Mouse (Mus musculus) midbrain, embryonic 16.5 days (tissue): ENCODE results near the gene Rbm43. TPM values are rescaled to one million over a fixed set of nuclear protein-coding genes. Genes with fewer than 3 reads are reported as not detected.

Experiments
- ATAC-seq: fragments of 200-750 bp; cut with Nextera tagmentation; 2 replicates; pipeline ENCODE4 v1.8.0; 2017; ENCODE audit warnings: moderate TSS enrichment
- H3K27ac ChIP-seq: fragments of 300-500 bp; sonication (generic); 2 replicates; pipeline ENCODE4 v1.5.1; 2014; ENCODE audit warnings: mild to moderate bottlenecking, low read length, mixed read lengths
- H3K27me3 ChIP-seq: fragments of 300-500 bp; sonication (generic); 2 replicates; pipeline ENCODE4 v1.6.1; 2014; ENCODE audit warnings: low read depth, low read length, mixed read lengths; ENCODE audit not compliant: control insufficient read depth, insufficient read depth
- H3K36me3 ChIP-seq: fragments of 300-500 bp; sonication (generic); 2 replicates; pipeline ENCODE4 v1.6.1; 2014; ENCODE audit warnings: mild to moderate bottlenecking, low read length, moderate library complexity, mixed read lengths; ENCODE audit not compliant: control insufficient read depth, insufficient read depth
- H3K4me1 ChIP-seq: fragments of 300-500 bp; sonication (generic); 2 replicates; pipeline ENCODE4 v1.6.1; 2014; ENCODE audit warnings: mild to moderate bottlenecking, low read length, mixed read lengths; ENCODE audit not compliant: control insufficient read depth, insufficient read depth
- H3K4me2 ChIP-seq: fragments of 300-500 bp; sonication (generic); 2 replicates; pipeline ENCODE4 v1.6.1; 2014; ENCODE audit warnings: mild to moderate bottlenecking, low read length, mixed read lengths
- H3K4me3 ChIP-seq: fragments of 300-500 bp; sonication (generic); 2 replicates; pipeline ENCODE4 v1.5.1; 2014; ENCODE audit warnings: low read depth, mild to moderate bottlenecking, low read length, moderate library complexity, mixed read lengths
- H3K9ac ChIP-seq: fragments of 300-500 bp; sonication (generic); 2 replicates; pipeline ENCODE4 v1.6.1; 2014; ENCODE audit warnings: low read depth, low read length, mixed read lengths
- H3K9me3 ChIP-seq: fragments of 300-500 bp; sonication (generic); replicated peaks from 2 replicates; pipeline ENCODE4 v1.6.1; 2014; ENCODE audit warnings: mild to moderate bottlenecking, low read length, mixed read lengths; ENCODE audit not compliant: control insufficient read depth, poor library complexity, severe bottlenecking
- WGBS: fragments of 180-500 bp; shearing (Covaris S2); extraction: QIAGEN DNeasy Blood & Tissue Kit; methylation state at CpG from one replicate; pipeline ENCODE4 v1.1.7; 2014; 5-methylcytosine and 5-hydroxymethylcytosine counted together
- polyA plus RNA-seq: library from polyadenylated mRNA; unstranded; fragments of >200 nt; fragmentation: Nextera tagmentation; extraction: Ambion mirVana; gene quantifications from 2 replicates; pipeline ENCODE4 v1.2.1, GENCODE M21; 2015

The Rbm43 gene
- polyA plus RNA-seq, 1 experiment from 2014 or later = 9.4 TPM

DNA sequence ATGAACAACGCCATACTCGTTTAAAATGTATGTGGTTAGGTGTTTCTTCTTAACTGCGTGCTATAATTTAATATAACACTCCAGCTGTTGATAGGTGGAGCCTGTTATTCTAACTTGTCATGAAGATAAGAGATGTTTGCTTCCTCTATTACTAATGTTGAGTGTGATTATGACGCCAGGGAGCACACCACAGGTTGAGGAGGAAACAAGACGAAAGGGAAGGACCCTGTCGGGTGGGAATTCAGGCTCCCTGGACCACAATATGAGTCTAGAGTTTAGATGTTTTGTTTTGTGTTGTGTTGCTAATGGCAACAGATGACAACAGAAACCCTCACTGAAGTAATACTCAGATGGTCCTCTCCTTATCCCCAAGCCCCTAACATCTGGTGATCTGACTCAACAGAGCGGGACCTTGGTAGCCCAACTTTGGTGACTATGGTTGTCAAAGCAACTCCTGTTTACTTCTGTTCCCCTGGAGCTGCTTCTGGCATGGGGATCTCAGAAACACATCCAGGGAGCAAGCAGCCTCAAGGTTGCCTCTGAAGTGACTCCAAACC lies 18.8 kb upstream of the Rbm43 start:
- Histone ChIP-seq H3K4me3 (no peak overlapping the region), H3K36me3 (no peaks in the 10 kb centered on the region), H3K27me3 (no peaks in the 10 kb centered on the region), H3K27ac (no peak overlapping the region), H3K9ac (no peak overlapping the region), H3K9me3 (no peaks in the 10 kb centered on the region), H3K4me2 (no peak overlapping the region), H3K4me1 (no peaks in the 10 kb centered on the region)
- 92% methylated on average over 7 of the region's 7 CpGs for WGBS
- ATAC-seq = no peak

DNA sequence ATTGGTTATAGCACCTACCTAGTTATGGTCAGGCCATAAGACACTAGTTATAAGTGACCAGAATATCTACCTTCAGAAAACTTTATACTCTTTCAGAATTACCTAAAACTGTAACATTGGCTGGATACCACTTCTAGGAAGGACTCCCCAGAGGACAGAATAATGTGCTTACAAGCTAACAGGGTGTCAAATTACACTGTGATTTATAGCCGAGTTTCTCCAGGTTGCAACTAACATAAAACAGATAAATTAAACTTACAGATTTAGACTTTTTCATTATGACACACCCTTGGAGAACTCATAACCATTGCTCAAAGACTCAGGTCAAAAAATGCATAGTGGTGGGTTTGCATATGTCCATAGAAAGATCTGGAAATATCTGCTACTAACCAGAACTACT lies 15.9 kb upstream of the Rbm43 start:
- WGBS = 34% methylated on average over 1 of the region's 1 CpGs
- no peak for ATAC-seq
- no peak overlapping the region for H3K27ac ChIP-seq

DNA sequence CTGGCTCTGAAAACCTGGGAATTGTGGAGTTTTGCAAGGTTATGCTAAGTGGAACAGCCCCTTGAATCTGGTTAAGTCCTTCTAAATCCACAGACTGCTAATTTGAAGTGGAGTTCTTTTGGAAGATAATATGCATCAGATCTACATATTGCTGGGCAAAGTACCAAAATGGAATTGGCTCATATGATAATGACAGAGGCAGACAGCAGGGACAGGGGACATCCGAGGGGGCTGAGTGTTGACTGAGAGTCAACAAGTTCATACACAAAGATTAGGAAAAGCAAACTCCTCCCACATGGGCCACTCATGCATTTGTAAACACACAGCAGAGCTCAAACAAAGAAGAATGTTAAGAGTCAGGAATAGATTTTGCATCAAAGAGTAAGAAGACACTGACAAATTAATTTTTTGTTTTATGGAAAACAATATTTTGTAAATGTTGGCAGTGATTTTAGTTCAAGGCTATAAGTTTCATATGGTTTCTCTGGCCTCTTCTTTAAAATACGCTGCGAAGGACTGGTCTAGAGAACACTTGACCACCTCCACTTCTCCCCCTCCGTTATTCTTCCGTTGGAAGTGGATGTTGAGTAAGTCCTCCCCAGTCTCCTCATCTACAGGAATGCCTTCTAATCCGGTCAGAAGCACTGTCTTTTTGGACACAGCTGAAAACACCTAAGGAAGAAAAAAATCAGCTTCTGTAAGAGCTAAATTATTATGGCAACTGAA lies 13.3 kb upstream of the Rbm43 start:
- no peak for ATAC-seq
- Histone ChIP-seq H3K9ac (no peak overlapping the region), H3K9me3 (peaks cover 4% of the 10 kb centered on the region; the same call in 1 of the 2 replicates), H3K4me3 (no peak overlapping the region), H3K27me3 (no peaks in the 10 kb centered on the region), H3K4me2 (no peak overlapping the region), H3K36me3 (no peaks in the 10 kb centered on the region), H3K4me1 (no peaks in the 10 kb centered on the region), H3K27ac (no peak overlapping the region)
- 86% methylated on average over 6 of the region's 6 CpGs for WGBS

More for the DNA sequence above, 15.9 kb upstream of the Rbm43 start:
- H3K27me3 ChIP-seq = no peaks in the 10 kb centered on the region
- H3K9ac ChIP-seq = no peak overlapping the region
- H3K4me1 ChIP-seq = no peaks in the 10 kb centered on the region
- no peak overlapping the region for H3K4me2 ChIP-seq
- H3K36me3 ChIP-seq = no peaks in the 10 kb centered on the region
- no peak overlapping the region for H3K4me3 ChIP-seq
- H3K9me3 ChIP-seq = no peaks in the 10 kb centered on the region

DNA sequence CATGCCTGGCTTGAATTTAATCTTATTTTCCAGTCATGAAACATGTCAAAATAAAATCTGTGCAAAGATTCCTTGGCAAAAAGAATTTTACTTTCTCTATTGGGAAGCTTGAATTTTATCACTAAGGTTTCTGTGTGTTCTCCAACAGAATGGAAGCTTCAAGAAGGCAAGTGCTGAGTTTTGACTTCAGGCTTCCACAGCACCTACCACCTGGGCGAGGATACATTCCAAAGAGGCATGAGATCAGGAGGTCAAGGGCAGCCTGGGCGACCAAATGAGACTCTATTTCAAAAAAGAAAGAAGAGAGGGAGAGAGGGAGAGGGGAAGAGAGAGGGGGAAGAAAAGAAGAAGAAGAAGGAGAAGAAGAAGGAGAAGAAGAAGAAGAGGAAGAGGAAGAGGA lies 10.8 kb upstream of the Rbm43 start:
- H3K4me1 ChIP-seq = no peaks in the 10 kb centered on the region
- H3K36me3 ChIP-seq = no peaks in the 10 kb centered on the region
- H3K27ac ChIP-seq = no peak overlapping the region
- H3K9ac ChIP-seq = no peak overlapping the region
- H3K4me2 ChIP-seq = no peak overlapping the region
- H3K27me3 ChIP-seq = no peaks in the 10 kb centered on the region
- no peak for ATAC-seq
- H3K4me3 ChIP-seq = no peak overlapping the region
- 53% methylated on average over 2 of the region's 2 CpGs for WGBS
- H3K9me3 ChIP-seq = peaks cover 4% of the 10 kb centered on the region; the same call in 1 of the 2 replicates

- Histone ChIP-seq H3K4me3 (no peak overlapping the region), H3K9ac (no peak overlapping the region), H3K9me3 (peaks cover 4% of the 10 kb centered on the region; the same call in 1 of the 2 replicates), H3K4me1 (no peaks in the 10 kb centered on the region), H3K27me3 (no peaks in the 10 kb centered on the region), H3K27ac (no peak overlapping the region), H3K36me3 (no peaks in the 10 kb centered on the region), H3K4me2 (no peak overlapping the region)
- no peak for ATAC-seq
- 91% methylated on average over 7 of the region's 7 CpGs for WGBS
Observed at GRCm38 (mm10) chr2:51941832-51942231, 6.9 kb upstream of the Rbm43 start.

DNA sequence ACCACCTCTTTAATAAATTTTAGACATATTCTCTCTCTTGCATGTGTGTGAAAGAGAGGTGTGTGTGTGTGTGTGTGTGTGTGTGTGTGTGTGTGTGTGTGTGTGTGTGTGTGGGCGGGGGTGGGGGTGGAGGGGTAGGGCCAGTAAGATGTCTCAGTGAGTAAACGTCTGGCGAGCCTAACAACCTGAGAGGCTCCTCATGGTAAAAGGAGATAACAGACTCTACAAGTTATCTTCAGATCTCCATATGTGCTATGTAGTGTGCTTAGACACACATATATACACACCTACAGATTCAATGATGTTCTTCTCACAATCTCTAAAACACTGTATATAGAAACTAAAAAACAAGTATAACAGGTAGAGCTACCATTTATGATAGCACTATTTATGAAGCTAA lies 3.8 kb upstream of the Rbm43 start:
- Histone ChIP-seq H3K27ac (no peak overlapping the region), H3K9me3 (0 out of 2 replicates have a peak, but pooled peaks cover 2% of the 10 kb centered on the region), H3K27me3 (no peaks in the 10 kb centered on the region), H3K9ac (no peak overlapping the region), H3K4me2 (no peak overlapping the region), H3K4me1 (0 out of 2 replicates have a peak, but pooled peaks cover 2% of the 10 kb centered on the region), H3K4me3 (no peak overlapping the region), H3K36me3 (no peaks in the 10 kb centered on the region)
- ATAC-seq = no peak
- 89% methylated on average over 3 of the region's 3 CpGs for WGBS

GRCm38 (mm10) chr2:51937004-51937403 lies 2.0 kb upstream of the Rbm43 start:
- 69% methylated on average over 6 of the region's 6 CpGs for WGBS
- H3K36me3 ChIP-seq = no peaks in the 10 kb centered on the region
- no peak overlapping the region for H3K9ac ChIP-seq
- H3K9me3 ChIP-seq = no peaks in the 10 kb centered on the region
- 0 out of 2 replicates have a peak, but pooled peaks cover 2% of the 10 kb centered on the region for H3K4me1 ChIP-seq
- no peak overlapping the region for H3K27ac ChIP-seq
- no peak for ATAC-seq
- H3K4me2 ChIP-seq = no peak overlapping the region
- no peak overlapping the region for H3K4me3 ChIP-seq
- no peaks in the 10 kb centered on the region for H3K27me3 ChIP-seq

DNA sequence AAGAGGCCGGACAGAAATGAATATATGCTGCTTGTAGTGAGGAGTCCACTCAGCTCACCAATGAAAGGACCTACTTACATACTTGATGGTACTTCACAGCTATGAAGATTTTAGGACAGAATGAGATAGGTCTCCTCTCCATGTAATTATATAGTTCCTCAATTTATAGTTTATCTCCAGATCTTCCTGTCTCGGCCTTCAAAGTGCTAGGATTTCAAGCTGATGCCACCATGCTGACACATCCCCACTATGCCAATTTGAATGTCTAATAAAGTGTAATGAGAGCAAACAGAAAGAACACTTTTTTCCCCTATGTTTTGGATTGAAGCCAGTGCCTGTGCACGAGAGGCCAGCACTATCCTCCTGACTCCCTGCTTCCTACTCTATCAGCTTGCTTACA lies 1.6 kb upstream of the Rbm43 start:
- Histone ChIP-seq H3K4me3 (no peak overlapping the region), H3K4me1 (0 out of 2 replicates have a peak, but pooled peaks cover 2% of the 10 kb centered on the region), H3K36me3 (no peaks in the 10 kb centered on the region), H3K9me3 (no peaks in the 10 kb centered on the region), H3K27me3 (no peaks in the 10 kb centered on the region), H3K4me2 (no peak overlapping the region), H3K9ac (no peak overlapping the region), H3K27ac (no peak overlapping the region)
- no peak for ATAC-seq
- WGBS = 84% methylated on average over 3 of the region's 3 CpGs

DNA sequence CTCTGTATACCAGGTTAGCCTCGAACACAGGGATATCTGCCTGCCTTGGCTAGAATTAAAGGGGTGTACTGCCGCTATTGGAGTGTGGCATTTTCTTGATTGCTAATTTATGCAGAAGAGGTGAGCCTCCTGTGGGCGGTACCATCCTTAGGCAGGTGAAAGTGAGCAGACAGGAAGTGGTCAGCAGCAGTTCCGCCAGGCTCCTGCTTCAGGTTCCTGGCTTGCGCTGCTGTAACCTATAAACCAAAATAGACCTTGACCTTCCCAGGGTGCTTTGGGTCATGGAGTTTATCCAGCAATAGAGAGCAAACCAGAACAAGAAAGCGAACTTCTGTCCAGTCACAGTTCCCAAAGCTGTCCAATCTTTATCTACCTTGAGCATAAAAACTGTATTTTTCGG lies 958 bp upstream of the Rbm43 start:
- ATAC-seq = no peak
- Histone ChIP-seq H3K27me3 (no peaks in the 10 kb centered on the region), H3K4me1 (0 out of 2 replicates have a peak, but pooled peaks cover 2% of the 10 kb centered on the region), H3K4me2 (no peak overlapping the region), H3K4me3 (no peak overlapping the region), H3K9me3 (no peaks in the 10 kb centered on the region), H3K36me3 (no peaks in the 10 kb centered on the region), H3K9ac (no peak overlapping the region), H3K27ac (no peak overlapping the region)
- 97% methylated on average over 7 of the region's 7 CpGs for WGBS
